Mouse (Mus musculus) CH12.LX (cell line): ENCODE results near the gene Ablim1. TPM values are rescaled to one million over a fixed set of nuclear protein-coding genes. Genes with fewer than 3 reads are reported as not detected.

ENCODE experiments used
- DNase-seq: peaks from one replicate; pipeline ENCODE4 v3.0.0-alpha.2; 2013; ENCODE audit errors: extremely low read depth
- H3K27ac ChIP-seq: 2 replicates; pipeline ENCODE4 v1.5.1; 2012; ENCODE audit warnings: low read depth, mild to moderate bottlenecking, control low read depth, moderate library complexity; ENCODE audit not compliant: insufficient read depth
- H3K27me3 ChIP-seq: replicated peaks from 2 replicates; pipeline ENCODE3; 2012; ENCODE audit warnings: inconsistent platforms
- H3K36me3 ChIP-seq, 2 experiments: replicated peaks in 1 of 2; 2 replicates each; pipeline versions ENCODE3 to v1.6.1; 2012; ENCODE audit warnings: inconsistent platforms in 1 of 2, low read length in 1 of 2, mild to moderate bottlenecking in 1 of 2, mixed read lengths in 1 of 2, moderate library complexity in 1 of 2; ENCODE audit not compliant: control insufficient read depth in 1 of 2, insufficient read depth in 1 of 2
- H3K4me1 ChIP-seq, 2 experiments: 2 replicates each; pipeline ENCODE4 v1.6.1; 2012; ENCODE audit warnings: inconsistent platforms in 1 of 2, moderate library complexity in 1 of 2; ENCODE audit not compliant: insufficient read depth in 2 of 2, control insufficient read depth in 1 of 2
- H3K4me2 ChIP-seq: 2 replicates; pipeline ENCODE4 v1.6.1; 2012; ENCODE audit warnings: low read depth, mild to moderate bottlenecking, control low read depth; ENCODE audit not compliant: poor library complexity, insufficient read depth, severe bottlenecking
- H3K4me3 ChIP-seq, 3 experiments: fragments of 150-350 bp in 1 of 3; sonication (generic) in 1 of 3; replicated peaks in 1 of 3; 2 replicates each; pipeline versions ENCODE3 to v1.5.1; 2011 to 2012; ENCODE audit warnings: low read depth in 2 of 3, low read length in 2 of 3, mild to moderate bottlenecking in 2 of 3, moderate library complexity in 2 of 3, control low read depth in 1 of 3, improper control_type of control experiment in 1 of 3, inconsistent platforms in 1 of 3, mixed read lengths in 1 of 3; ENCODE audit not compliant: poor library complexity in 1 of 3
- H3K79me2 ChIP-seq: replicated peaks from 2 replicates; pipeline ENCODE4 v1.6.1; 2012; ENCODE audit warnings: mild to moderate bottlenecking, moderate library complexity; ENCODE audit not compliant: control insufficient read depth, poor library complexity, insufficient read depth, severe bottlenecking; ENCODE audit errors: extremely low read depth
- H3K9ac ChIP-seq: 2 replicates; pipeline ENCODE4 v1.6.1; 2012; ENCODE audit warnings: low read depth, mild to moderate bottlenecking, control low read depth, moderate library complexity; ENCODE audit not compliant: insufficient read depth
- H3K9me3 ChIP-seq: replicated peaks from 2 replicates; pipeline ENCODE3; 2012; ENCODE audit warnings: low read length, inconsistent platforms, mixed read lengths
- CHD1 ChIP-seq: IDR thresholded peaks from 2 replicates; pipeline ENCODE4 v1.6.1; 2012; ENCODE audit warnings: low read depth, low read length, improper control_type of control experiment, inconsistent platforms
- CHD2 ChIP-seq: IDR thresholded peaks from 2 replicates; pipeline ENCODE4 v1.6.1; 2011; ENCODE audit warnings: low read length, improper control_type of control experiment
- CTCF ChIP-seq, 2 experiments: IDR thresholded peaks in 1 of 2; conservative IDR thresholded peaks in 1 of 2; 2 replicates each; pipeline ENCODE4 v1.5.1; 2011 to 2012; ENCODE audit warnings: low read depth in 2 of 2, low read length in 2 of 2, improper control_type of control experiment in 1 of 2, inconsistent platforms in 1 of 2, mild to moderate bottlenecking in 1 of 2, moderate library complexity in 1 of 2
- ELF1 ChIP-seq: IDR thresholded peaks from 2 replicates; pipeline ENCODE4 v1.6.1; 2014; ENCODE audit warnings: low read depth, mild to moderate bottlenecking, inconsistent platforms, low read length, improper control_type of control experiment
- ETS1 ChIP-seq: conservative IDR thresholded peaks from 2 replicates; pipeline ENCODE4 v1.6.1; 2012; ENCODE audit warnings: low read depth, mild to moderate bottlenecking, inconsistent platforms, low read length, improper control_type of control experiment, moderate library complexity
- IRF4 ChIP-seq: IDR thresholded peaks from 2 replicates; pipeline ENCODE4 v1.6.1; 2014; ENCODE audit warnings: low read depth, mild to moderate bottlenecking, inconsistent platforms, low read length, improper control_type of control experiment
- JUN ChIP-seq: IDR thresholded peaks from 2 replicates; pipeline ENCODE4 v1.6.1; 2011; ENCODE audit warnings: low read depth, mild to moderate bottlenecking, low read length, improper control_type of control experiment, moderate library complexity; ENCODE audit not compliant: insufficient read depth
- JUND ChIP-seq: conservative IDR thresholded peaks from 2 replicates; pipeline ENCODE4 v1.6.1; 2011; ENCODE audit warnings: low read depth, low read length, improper control_type of control experiment
- KAT2A ChIP-seq: IDR thresholded peaks from 2 replicates; pipeline ENCODE4 v1.6.1; 2012; ENCODE audit warnings: low read length, improper control_type of control experiment, inconsistent platforms; ENCODE audit not compliant: insufficient replicate concordance
- MAFK ChIP-seq: IDR thresholded peaks from 2 replicates; pipeline ENCODE4 v1.6.1; 2011; ENCODE audit warnings: low read length, improper control_type of control experiment; ENCODE audit not compliant: insufficient replicate concordance
- MAX ChIP-seq: IDR thresholded peaks from 2 replicates; pipeline ENCODE4 v1.6.1; 2011; ENCODE audit warnings: low read length, improper control_type of control experiment
- MYC ChIP-seq: IDR thresholded peaks from 2 replicates; pipeline ENCODE4 v1.6.1; 2011; ENCODE audit warnings: low read depth, mild to moderate bottlenecking, improper control_type of control experiment, low read length
- NELFE ChIP-seq: IDR thresholded peaks from 2 replicates; pipeline ENCODE4 v1.6.1; 2011; ENCODE audit warnings: low read depth, low read length, improper control_type of control experiment
- NRF1 ChIP-seq: IDR thresholded peaks from 2 replicates; pipeline ENCODE4 v1.6.1; 2014; ENCODE audit warnings: low read depth, mild to moderate bottlenecking, inconsistent platforms, low read length, improper control_type of control experiment, moderate library complexity
- PAX5 ChIP-seq: IDR thresholded peaks from 2 replicates; pipeline ENCODE4 v1.6.1; 2012; ENCODE audit warnings: low read length, inconsistent platforms, mixed read lengths
- POLR2A ChIP-seq: IDR thresholded peaks from 2 replicates; pipeline ENCODE4 v1.6.1; 2011; ENCODE audit warnings: low read depth, mild to moderate bottlenecking, improper control_type of control experiment, low read length
- POLR2AphosphoS2 ChIP-seq: IDR thresholded peaks from 2 replicates; pipeline ENCODE4 v1.6.1; 2011; ENCODE audit warnings: low read depth, low read length, improper control_type of control experiment
- RAD21 ChIP-seq: IDR thresholded peaks from 2 replicates; pipeline ENCODE4 v1.6.1; 2011; ENCODE audit warnings: low read depth, mild to moderate bottlenecking, low read length, improper control_type of control experiment, moderate library complexity
- SIN3A ChIP-seq: IDR thresholded peaks from 2 replicates; pipeline ENCODE4 v1.6.1; 2012; ENCODE audit warnings: low read length, improper control_type of control experiment, inconsistent platforms
- SMC3 ChIP-seq: IDR thresholded peaks from 2 replicates; pipeline ENCODE4 v1.6.1; 2011; ENCODE audit warnings: low read depth, low read length, improper control_type of control experiment
- ZNF384 ChIP-seq: IDR thresholded peaks from 2 replicates; pipeline ENCODE4 v1.6.1; 2012; ENCODE audit warnings: low read depth, low read length, improper control_type of control experiment, inconsistent platforms
- dilution Hi-C: fragments of 300-500 bp; cut with MboI; formaldehyde crosslinking; loops from 2 replicates; pipeline ENCODE4 v1.14.3; 2020; ENCODE audit warnings: low sequenced_read_pairs; ENCODE audit not compliant: extremely low pct_unique_long_range_greater_than_20kb, extremely low pct_ligation_motif_present
- in situ Hi-C: fragments of 300-500 bp; cut with MboI; formaldehyde crosslinking; loops from 3 replicates; pipeline ENCODE4 v1.14.3; 2019; ENCODE audit warnings: low sequenced_read_pairs, low pct_ligation_motif_present, low pct_unique_long_range_greater_than_20kb, mixed read lengths
- polyA plus RNA-seq: library from polyadenylated mRNA; unstranded; fragments of >175 nt; gene quantifications from 2 replicates; pipeline ENCODE4 v1.2.1, GENCODE M21; 2012; ENCODE audit warnings: low read depth; ENCODE audit not compliant: insufficient read length
- total RNA-seq, 2 experiments: library from RNA; depleted of rRNA; stranded (reverse); fragments of 300-350 nt in 1 of 2; fragments of >200 nt in 1 of 2; gene quantifications; 2 replicates each; pipeline ENCODE4 v1.2.3; 2012 to 2014

Ablim1 gene
- total and polyA plus RNA-seq, 3 experiments, result 0.85 to 2.4 (median 2.0) TPM

GRCm38 (mm10) chr19:57340900-57341742, 26.4 kb upstream of the Ablim1 start:
- Histone ChIP-seq H3K4me3 (no peak overlapping the region), H3K27me3 (no peaks in the 10 kb centered on the region), H3K4me1 (peaks cover 0 to 4% of the 10 kb centered on the region in 2 experiments; a peak in 1 of 4 replicates), H3K79me2 (no peaks in the 10 kb centered on the region), H3K27ac (no peak overlapping the region), H3K4me2 (no peak overlapping the region), H3K36me3 (no peaks in the 10 kb centered on the region), H3K9ac (no peak overlapping the region), H3K9me3 (peaks cover 3% of the 10 kb centered on the region)
- DNase-seq, result no peak
- dilution Hi-C loops (no loop called here), in situ Hi-C loops (no loop called here)
- no peak for TF ChIP-seq JUND
- no peak for TF ChIP-seq NELFE
- TF ChIP-seq CHD2, result no peak
- TF ChIP-seq CHD1, result no peak
- TF ChIP-seq SMC3, result no peak
- no peak for TF ChIP-seq RAD21
- TF ChIP-seq MAX, result no peak
- no peak for TF ChIP-seq JUN

GRCm38 (mm10) chr19:57339281-57339864, 24.7 kb upstream of the Ablim1 start:
- no peak overlapping the region for H3K9ac ChIP-seq
- peaks cover 0 to 4% of the 10 kb centered on the region in 2 experiments; a peak in 1 of 4 replicates for H3K4me1 ChIP-seq
- H3K27ac ChIP-seq, result no peak overlapping the region
- TF ChIP-seq MAFK, result no peak
- no peaks in the 10 kb centered on the region for H3K27me3 ChIP-seq
- H3K36me3 ChIP-seq, result no peaks in the 10 kb centered on the region
- dilution Hi-C loops (no loop called here), in situ Hi-C loops (no loop called here)
- DNase-seq, result no peak
- H3K79me2 ChIP-seq, result no peaks in the 10 kb centered on the region
- no peaks in the 10 kb centered on the region for H3K9me3 ChIP-seq
- no peak overlapping the region for H3K4me2 ChIP-seq
- no peak overlapping the region for H3K4me3 ChIP-seq

DNA sequence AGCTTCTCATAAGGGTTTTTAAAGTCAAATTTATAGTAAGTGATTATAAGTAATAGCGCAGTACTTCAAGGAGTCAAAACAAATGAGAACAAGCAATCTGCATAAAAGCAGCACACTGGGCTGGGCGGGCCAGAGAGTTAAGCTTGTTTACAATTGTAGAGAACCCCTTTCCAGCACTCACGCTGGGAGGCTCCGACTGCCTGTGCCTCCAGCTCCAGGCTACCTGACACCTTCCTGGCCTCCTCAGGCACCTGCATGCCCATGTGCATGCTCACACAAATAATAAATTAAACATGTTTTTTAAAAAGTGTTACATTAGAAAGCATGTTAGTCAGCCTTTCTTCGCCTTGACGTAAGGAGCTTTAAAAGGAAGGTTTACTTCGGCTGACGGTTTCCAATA, 20.4 kb upstream of the Ablim1 start:
- no peaks in the 10 kb centered on the region for H3K27me3 ChIP-seq
- H3K4me2 ChIP-seq, result no peak overlapping the region
- in situ Hi-C loops, result no loop called here
- dilution Hi-C loops, result no loop called here
- H3K27ac ChIP-seq, result no peak overlapping the region
- TF ChIP-seq SMC3 (no peak), NRF1 (no peak), ELF1 (no peak), RAD21 (no peak), MYC (no peak), ETS1 (no peak), PAX5 (no peak), CHD1 (no peak), SIN3A (no peak), POLR2A (no peak), CHD2 (no peak), POLR2AphosphoS2 (no peak), IRF4 (no peak), KAT2A (no peak), CTCF (conservative IDR thresholded peaks at IDR 0.05 in 1 of 2, IDR thresholded peaks at IDR 0.05 in 1 of 2; ENCODE audit: low read depth in 2 of 2, low read length in 2 of 2) (no peak), ZNF384 (no peak)
- H3K79me2 ChIP-seq, result no peaks in the 10 kb centered on the region
- H3K4me3 ChIP-seq, result no peak overlapping the region
- H3K36me3 ChIP-seq, result no peaks in the 10 kb centered on the region
- H3K9me3 ChIP-seq, result no peaks in the 10 kb centered on the region
- no peak for DNase-seq
- H3K9ac ChIP-seq, result no peak overlapping the region
- H3K4me1 ChIP-seq, result no peaks in the 10 kb centered on the region
